Mouse (Mus musculus) CH12.LX (cell line): ENCODE measurements around the gene Pou2f1.

ENCODE experiments used
- CHD1 ChIP-seq: IDR thresholded peaks from 2 replicates; pipeline ENCODE4 v1.6.1; 2012; ENCODE audit warnings: low read depth, low read length, improper control_type of control experiment, inconsistent platforms
- CTCF ChIP-seq, 2 experiments: IDR thresholded peaks in 1 of 2; conservative IDR thresholded peaks in 1 of 2; 2 replicates each; pipeline ENCODE4 v1.5.1; 2011 to 2012; ENCODE audit warnings: low read depth in 2 of 2, low read length in 2 of 2, improper control_type of control experiment in 1 of 2, inconsistent platforms in 1 of 2, mild to moderate bottlenecking in 1 of 2, moderate library complexity in 1 of 2
- ELF1 ChIP-seq: IDR thresholded peaks from 2 replicates; pipeline ENCODE4 v1.6.1; 2014; ENCODE audit warnings: low read depth, mild to moderate bottlenecking, inconsistent platforms, low read length, improper control_type of control experiment
- EP300 ChIP-seq: IDR thresholded peaks from 2 replicates; pipeline ENCODE4 v1.6.1; 2011; ENCODE audit warnings: low read length, improper control_type of control experiment
- IRF4 ChIP-seq: IDR thresholded peaks from 2 replicates; pipeline ENCODE4 v1.6.1; 2014; ENCODE audit warnings: low read depth, mild to moderate bottlenecking, inconsistent platforms, low read length, improper control_type of control experiment
- MEF2A ChIP-seq: IDR thresholded peaks from 2 replicates; pipeline ENCODE4 v1.6.1; 2014; ENCODE audit warnings: low read depth, mild to moderate bottlenecking, inconsistent platforms, low read length, improper control_type of control experiment, borderline replicate concordance
- POLR2A ChIP-seq: IDR thresholded peaks from 2 replicates; pipeline ENCODE4 v1.6.1; 2011; ENCODE audit warnings: low read depth, mild to moderate bottlenecking, improper control_type of control experiment, low read length
- POLR2AphosphoS2 ChIP-seq: IDR thresholded peaks from 2 replicates; pipeline ENCODE4 v1.6.1; 2011; ENCODE audit warnings: low read depth, low read length, improper control_type of control experiment
- SIN3A ChIP-seq: IDR thresholded peaks from 2 replicates; pipeline ENCODE4 v1.6.1; 2012; ENCODE audit warnings: low read length, improper control_type of control experiment, inconsistent platforms
- SMC3 ChIP-seq: IDR thresholded peaks from 2 replicates; pipeline ENCODE4 v1.6.1; 2011; ENCODE audit warnings: low read depth, low read length, improper control_type of control experiment
- TCF12 ChIP-seq: IDR thresholded peaks from 2 replicates; pipeline ENCODE4 v1.6.1; 2014; ENCODE audit warnings: low read depth, mild to moderate bottlenecking, inconsistent platforms, low read length, improper control_type of control experiment

DNA sequence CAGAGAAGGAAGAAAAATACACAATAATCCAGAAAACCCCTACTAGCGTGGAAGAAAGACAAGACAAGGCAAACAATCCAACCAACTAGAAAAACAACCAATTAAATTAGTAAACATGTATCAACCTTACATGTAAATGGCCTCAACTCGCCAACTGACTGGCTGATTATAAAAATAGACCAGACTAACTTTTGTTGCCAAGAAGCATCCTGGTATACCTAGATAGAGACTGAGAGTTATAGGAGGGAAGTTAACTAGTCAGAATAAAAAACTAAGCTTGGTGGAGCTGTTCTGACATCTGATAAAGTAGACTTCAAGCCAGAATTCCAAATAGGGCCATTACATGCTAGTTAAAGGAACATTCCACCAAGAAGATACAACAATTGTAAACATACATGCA lies 77.3 kb downstream of the Pou2f1 start:
- TF ChIP-seq ELF1 = no peak
- TF ChIP-seq IRF4 = no peak
- no peak for TF ChIP-seq CTCF (conservative IDR thresholded peaks at IDR 0.05 in 1 of 2, IDR thresholded peaks at IDR 0.05 in 1 of 2; ENCODE audit: low read depth in 2 of 2, low read length in 2 of 2)
- no peak for TF ChIP-seq POLR2AphosphoS2
- no peak for TF ChIP-seq MEF2A
- TF ChIP-seq EP300 = no peak
- TF ChIP-seq SIN3A = no peak
- TF ChIP-seq POLR2A = no peak
- no peak for TF ChIP-seq SMC3
- TF ChIP-seq CHD1 = no peak
- no peak for TF ChIP-seq TCF12
